Mouse (Mus musculus) retina, embryonic 14.5 days (tissue): ENCODE measurements around the gene Brpf1.
A peak's percentile ranks its signal among the peaks of the same experiment; 100 is the strongest.
"Not testable (repeated sequence)": the region's sequence is repeated elsewhere in the genome, so short reads cannot be mapped to it uniquely, and the experiment has no call there.

ENCODE experiments used
- DNase-seq: peaks from one replicate; pipeline ENCODE4 v3.0.0-alpha.2; 2015; ENCODE audit warnings: low spot score

Gene Brpf1

GRCm38 (mm10) chr6:113307481-113308121 lies 664 bp downstream of the Brpf1 start:
- DNase-seq: peak; percentile 38

- DNase-seq: peak; percentile 55
Observed at GRCm38 (mm10) chr6:113308141-113308540, 1.2 kb downstream of the Brpf1 start.

- DNase-seq: no peak
Observed at GRCm38 (mm10) chr6:113315972-113316371, 9.0 kb downstream of the Brpf1 start.

- DNase-seq: peak; percentile 98
Observed at GRCm38 (mm10) chr6:113326533-113327315, 19.8 kb downstream of the Brpf1 start, which contains the start of gene Ogg1. Gene Ogg1, plus strand, starts transcription at chr6:113326972.

GRCm38 (mm10) chr6:113329396-113329795 lies 22.5 kb downstream of the Brpf1 start:
- no peak for DNase-seq

GRCm38 (mm10) chr6:113330547-113330946 lies 23.6 kb downstream of the Brpf1 start:
- no peak for DNase-seq

- no peak for DNase-seq
Observed at GRCm38 (mm10) chr6:113331721-113332120, 24.8 kb downstream of the Brpf1 start.

- not testable (repeated sequence) for DNase-seq
Observed at GRCm38 (mm10) chr6:113332734-113333133, 25.8 kb downstream of the Brpf1 start.

- no peak for DNase-seq
Observed at GRCm38 (mm10) chr6:113333137-113333950, 26.4 kb downstream of the Brpf1 start.

GRCm38 (mm10) chr6:113334216-113334615 lies 27.3 kb downstream of the Brpf1 start:
- no peak for DNase-seq

GRCm38 (mm10) chr6:113336852-113337620 lies 30.1 kb downstream of the Brpf1 start:
- no peak for DNase-seq

GRCm38 (mm10) chr6:113341574-113341973 lies 34.6 kb downstream of the Brpf1 start:
- DNase-seq: no peak

GRCm38 (mm10) chr6:113342297-113342696 lies 35.4 kb downstream of the Brpf1 start:
- DNase-seq: no peak

- peak; percentile 68 for DNase-seq
Observed at GRCm38 (mm10) chr6:113343177-113344092, 36.5 kb downstream of the Brpf1 start, which contains the start of gene Camk1. Gene Camk1, minus strand, starts transcription at chr6:113343984.

- no peak for DNase-seq
Observed at GRCm38 (mm10) chr6:113344321-113344720, 37.4 kb downstream of the Brpf1 start.

- DNase-seq: no peak
Observed at GRCm38 (mm10) chr6:113346897-113347296, 40.0 kb downstream of the Brpf1 start.

GRCm38 (mm10) chr6:113350538-113350937 lies 43.6 kb downstream of the Brpf1 start:
- DNase-seq: no peak

- no peak for DNase-seq
Observed at GRCm38 (mm10) chr6:113351161-113351560, 44.2 kb downstream of the Brpf1 start.

- no peak for DNase-seq
Observed at GRCm38 (mm10) chr6:113351653-113352052, 44.7 kb downstream of the Brpf1 start.

- DNase-seq: no peak
Observed at GRCm38 (mm10) chr6:113352820-113353219, 45.9 kb downstream of the Brpf1 start.

- no peak for DNase-seq
Observed at GRCm38 (mm10) chr6:113353696-113354095, 46.8 kb downstream of the Brpf1 start.
